In the genomic region with DNA sequence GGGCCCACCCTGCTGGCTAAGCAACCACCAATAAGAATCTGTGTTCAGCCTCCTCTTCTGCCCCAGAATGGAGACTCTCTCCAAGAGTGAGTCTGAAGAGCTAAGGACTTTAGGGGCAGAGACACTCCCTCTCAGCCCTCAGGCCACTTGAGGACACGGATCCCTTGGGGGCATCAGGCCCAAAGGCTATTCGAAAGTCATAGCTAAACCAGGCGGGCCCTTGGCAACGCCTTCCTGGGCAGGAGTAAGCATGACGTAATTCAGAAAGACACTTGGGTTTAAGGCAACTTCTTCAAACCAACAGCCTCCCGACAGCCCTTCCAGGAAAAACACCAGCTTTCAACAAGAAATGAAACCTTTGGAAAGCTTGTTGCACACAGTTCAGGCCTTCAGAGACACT, we compare ENCODE assay signal across 9 mouse cellular contexts.
A peak's percentile ranks its signal among the peaks of the same experiment; 100 is the strongest.
DNase-seq lines count a peak whose midpoint lies in the region.
"Had no signal": no experiment of that assay in that cellular context is flagged by ENCODE, and none has a peak within 500 bp of the region (broad histone marks: within the 10 kb centered on the region; RNA-seq: fewer than 3 reads in every experiment).

No protein-coding gene starts in this region.

- intact Hi-C loops in heart, postnatal 36 days (cut with DNase I), result no loop called here

- DNase-seq in lung, adult 18-20 months, result peak; percentile 39 to 50
- DNase-seq in lung, postnatal 25 days (ENCODE audit: low spot score), result no peak
- DNase-seq in adipocyte (ENCODE audit: low spot score), result peak; percentile 76
- DNase-seq in gastrocnemius, postnatal 10 days, result peak; percentile 53
- peak; percentile 51 to 54 for DNase-seq in heart, postnatal 36 days
- DNase-seq in urinary bladder, postnatal 25 days (ENCODE audit: low spot score), result no peak
- DNase-seq in cerebellum, adult 18-20 months, result no peak
- DNase-seq: layer of hippocampus, postnatal 36 days; liver, embryonic 13.5 days had no signal

Comparison
In these comparisons a context has a peak if more than half of its experiments do, and no peak if none do; other contexts are left out.
1. DNase-seq: peak in lung, adult 18-20 months (2 of 2), adipocyte (single experiment), gastrocnemius, postnatal 10 days (single experiment) and heart, postnatal 36 days (2 of 2); none in lung, postnatal 25 days (single experiment), urinary bladder, postnatal 25 days (single experiment) and cerebellum, adult 18-20 months (0 of 2).